Mouse (Mus musculus): ENCODE results near the gene Dnajb13. TPM values are rescaled to one million over a fixed set of nuclear protein-coding genes. Genes with fewer than 3 reads are reported as not detected.

Dnajb13 gene
- total and polyA plus RNA-seq, 3 experiments = 2.0 to 3.6 TPM; not detected in 1

GRCm38 (mm10) chr7:100479100-100479822, 35.5 kb downstream of the Dnajb13 start:
- H3K27ac ChIP-seq (ENCODE audit: control insufficient read depth, low read depth, low read length) = no peak overlapping the region
- TF ChIP-seq MEF2A (IDR thresholded peaks at IDR 0.05; ENCODE audit: extremely low read depth, insufficient replicate concordance, low read depth, low read length, poor library complexity, severe bottlenecking) = no peak
- no peak for TF ChIP-seq POLR2AphosphoS5 (IDR thresholded peaks at IDR 0.05; ENCODE audit: borderline replicate concordance, low read depth, low read length)
- no peak for TF ChIP-seq CHD2 (IDR thresholded peaks at IDR 0.05; ENCODE audit: low read length)
- no peak for TF ChIP-seq POLR2A (IDR thresholded peaks at IDR 0.05; ENCODE audit: control insufficient read depth in 1 of 2, insufficient read depth in 1 of 2, low read depth in 1 of 2, low read length in 2 of 2, poor library complexity in 1 of 2)
- no peak for TF ChIP-seq ZNF384 (IDR thresholded peaks at IDR 0.05; ENCODE audit: low read depth, low read length)
- no peak for TF ChIP-seq MYC (IDR thresholded peaks at IDR 0.05; ENCODE audit: low read depth, low read length)
- TF ChIP-seq UBTF (IDR thresholded peaks at IDR 0.05; ENCODE audit: borderline replicate concordance, insufficient read depth, low read depth, low read length) = no peak
- no peak for TF ChIP-seq TBP (IDR thresholded peaks at IDR 0.05; ENCODE audit: low read depth, low read length)
- DNase-seq (ENCODE audit: low read depth, low spot score) = no peak
- no peaks in the 10 kb centered on the region for H3K4me1 ChIP-seq (ENCODE audit: control insufficient read depth in 1 of 2, insufficient read depth in 2 of 2, low read length in 2 of 2)
- H3K9ac ChIP-seq (ENCODE audit: control insufficient read depth, low read depth, low read length, poor library complexity, severe bottlenecking) = no peak overlapping the region
- H3K27me3 ChIP-seq (ENCODE audit: control insufficient read depth in 1 of 2, insufficient read depth in 2 of 2, low read length in 2 of 2) = no peaks in the 10 kb centered on the region; a peak in 1 of 4 replicates
- H3K36me3 ChIP-seq (ENCODE audit: control insufficient read depth in 1 of 2, insufficient read depth in 2 of 2, low read length in 2 of 2) = no peaks in the 10 kb centered on the region
- no peaks in the 10 kb centered on the region for H3K9me3 ChIP-seq (replicated peaks; ENCODE audit: insufficient read depth, low read length)
- H3K4me3 ChIP-seq (ENCODE audit: control insufficient read depth in 1 of 2, insufficient read depth in 1 of 2, low read depth in 2 of 2, low read length in 2 of 2) = no peak overlapping the region
- no peaks in the 10 kb centered on the region for H3K79me2 ChIP-seq (ENCODE audit: control insufficient read depth, insufficient read depth, low read length, poor library complexity)

GRCm38 (mm10) chr7:100474680-100475079, 40.1 kb downstream of the Dnajb13 start:
- H3K9ac ChIP-seq (ENCODE audit: control insufficient read depth, low read depth, low read length, poor library complexity, severe bottlenecking) = no peak overlapping the region
- H3K4me1 ChIP-seq (ENCODE audit: control insufficient read depth in 1 of 2, insufficient read depth in 2 of 2, low read length in 2 of 2) = no peaks in the 10 kb centered on the region
- H3K36me3 ChIP-seq (ENCODE audit: control insufficient read depth in 1 of 2, insufficient read depth in 2 of 2, low read length in 2 of 2) = no peaks in the 10 kb centered on the region
- no peaks in the 10 kb centered on the region; a peak in 1 of 4 replicates for H3K27me3 ChIP-seq (ENCODE audit: control insufficient read depth in 1 of 2, insufficient read depth in 2 of 2, low read length in 2 of 2)
- no peak overlapping the region for H3K4me3 ChIP-seq (ENCODE audit: control insufficient read depth in 1 of 2, insufficient read depth in 1 of 2, low read depth in 2 of 2, low read length in 2 of 2)
- H3K9me3 ChIP-seq (replicated peaks; ENCODE audit: insufficient read depth, low read length) = no peaks in the 10 kb centered on the region
- TF ChIP-seq MXI1 (IDR thresholded peaks at IDR 0.05; ENCODE audit: low read depth, low read length) (no peak), SIN3A (IDR thresholded peaks at IDR 0.05; ENCODE audit: low read length) (no peak), KAT2A (conservative IDR thresholded peaks at IDR 0.05; ENCODE audit: low read depth, low read length) (no peak), MAFK (IDR thresholded peaks at IDR 0.05; ENCODE audit: borderline replicate concordance, low read depth, low read length) (no peak), TBP (IDR thresholded peaks at IDR 0.05; ENCODE audit: low read depth, low read length) (no peak), CHD1 (IDR thresholded peaks at IDR 0.05; ENCODE audit: low read depth, low read length) (no peak), MYB (IDR thresholded peaks at IDR 0.05; ENCODE audit: low read depth, low read length) (no peak), GATA1 (IDR thresholded peaks at IDR 0.05; ENCODE audit: low read depth, low read length) (no peak), HCFC1 (IDR thresholded peaks at IDR 0.05; ENCODE audit: low read depth, low read length) (no peak), ZKSCAN1 (IDR thresholded peaks at IDR 0.05; ENCODE audit: low read depth, low read length) (no peak), MYC (IDR thresholded peaks at IDR 0.05; ENCODE audit: low read depth, low read length) (no peak), MAZ (IDR thresholded peaks at IDR 0.05; ENCODE audit: low read depth, low read length) (no peak), ZNF384 (IDR thresholded peaks at IDR 0.05; ENCODE audit: low read depth, low read length) (no peak), GABPA (IDR thresholded peaks at IDR 0.05; ENCODE audit: low read depth, low read length) (no peak), MAX (IDR thresholded peaks at IDR 0.05; ENCODE audit: low read length) (no peak), CTCF (IDR thresholded peaks at IDR 0.05 in 2 of 3, conservative IDR thresholded peaks at IDR 0.05 in 1 of 3; ENCODE audit: control insufficient read depth in 1 of 3, insufficient read depth in 1 of 3, low read depth in 2 of 3, low read length in 3 of 3, poor library complexity in 1 of 3, severe bottlenecking in 1 of 3) (no peak)
- no peak overlapping the region for H3K27ac ChIP-seq (ENCODE audit: control insufficient read depth, low read depth, low read length)
- DNase-seq (ENCODE audit: low read depth, low spot score) = no peak
- no peaks in the 10 kb centered on the region for H3K79me2 ChIP-seq (ENCODE audit: control insufficient read depth, insufficient read depth, low read length, poor library complexity)

Measured in MEL (cell line).